Mouse (Mus musculus) hindbrain, embryonic 15.5 days (tissue): ENCODE measurements around the gene Trp53bp2. TPM values are rescaled to one million over a fixed set of nuclear protein-coding genes. Genes with fewer than 3 reads are reported as not detected.

Experiments
- ATAC-seq: fragments of 200-750 bp; cut with Nextera tagmentation; 2 replicates; pipeline ENCODE4 v1.8.0; 2017; ENCODE audit warnings: low read depth, moderate number of reproducible peaks, moderate TSS enrichment; ENCODE audit not compliant: low FRiP score
- H3K27ac ChIP-seq: fragments of 300-500 bp; sonication (generic); replicated peaks from 2 replicates; pipeline ENCODE4 v1.5.1; 2015; ENCODE audit warnings: mild to moderate bottlenecking, inconsistent platforms
- H3K27me3 ChIP-seq: fragments of 300-500 bp; sonication (generic); 2 replicates; pipeline ENCODE4 v1.6.1; 2015; ENCODE audit warnings: control low read depth, inconsistent platforms
- H3K36me3 ChIP-seq: fragments of 300-500 bp; sonication (generic); 2 replicates; pipeline ENCODE4 v1.6.1; 2015; ENCODE audit warnings: control low read depth, inconsistent platforms
- H3K4me1 ChIP-seq: fragments of 300-500 bp; sonication (generic); replicated peaks from 2 replicates; pipeline ENCODE4 v1.6.1; 2015; ENCODE audit warnings: control low read depth, inconsistent platforms
- H3K4me2 ChIP-seq: fragments of 300-500 bp; sonication (generic); 2 replicates; pipeline ENCODE4 v1.6.1; 2015; ENCODE audit warnings: moderate library complexity, mild to moderate bottlenecking, inconsistent platforms
- H3K4me3 ChIP-seq: fragments of 300-500 bp; sonication (generic); 2 replicates; pipeline ENCODE4 v1.5.1; 2015; ENCODE audit warnings: mild to moderate bottlenecking, inconsistent platforms
- H3K9ac ChIP-seq: fragments of 300-500 bp; sonication (generic); 2 replicates; pipeline ENCODE4 v1.6.1; 2015; ENCODE audit warnings: inconsistent platforms
- H3K9me3 ChIP-seq: fragments of 300-500 bp; sonication (generic); 2 replicates; pipeline ENCODE4 v1.6.1; 2016; ENCODE audit warnings: control low read depth, inconsistent platforms
- WGBS: fragments of 180-500 bp; shearing (Covaris S2); methylation state at CpG from one replicate; pipeline ENCODE4 v1.1.7; 2015; 5-methylcytosine and 5-hydroxymethylcytosine counted together
- polyA plus RNA-seq: library from polyadenylated mRNA; unstranded; fragments of >200 nt; fragmentation: Nextera tagmentation; extraction: Ambion mirVana; gene quantifications from 2 replicates; pipeline ENCODE4 v1.2.1, GENCODE M21; 2015

Trp53bp2 gene
- polyA plus RNA-seq, 1 experiment from 2014 or later, result 18.9 TPM

GRCm38 (mm10) chr1:182380683-182381082 lies 28.3 kb upstream of the Trp53bp2 start:
- ATAC-seq, result no peak
- Histone ChIP-seq H3K9me3 (no peaks in the 10 kb centered on the region), H3K4me3 (no peak overlapping the region), H3K36me3 (no peaks in the 10 kb centered on the region), H3K27me3 (no peaks in the 10 kb centered on the region), H3K4me2 (no peak overlapping the region), H3K4me1 (no peaks in the 10 kb centered on the region), H3K9ac (no peak overlapping the region), H3K27ac (no peak overlapping the region)
- WGBS, result 84% methylated on average over 7 of the region's 7 CpGs

DNA sequence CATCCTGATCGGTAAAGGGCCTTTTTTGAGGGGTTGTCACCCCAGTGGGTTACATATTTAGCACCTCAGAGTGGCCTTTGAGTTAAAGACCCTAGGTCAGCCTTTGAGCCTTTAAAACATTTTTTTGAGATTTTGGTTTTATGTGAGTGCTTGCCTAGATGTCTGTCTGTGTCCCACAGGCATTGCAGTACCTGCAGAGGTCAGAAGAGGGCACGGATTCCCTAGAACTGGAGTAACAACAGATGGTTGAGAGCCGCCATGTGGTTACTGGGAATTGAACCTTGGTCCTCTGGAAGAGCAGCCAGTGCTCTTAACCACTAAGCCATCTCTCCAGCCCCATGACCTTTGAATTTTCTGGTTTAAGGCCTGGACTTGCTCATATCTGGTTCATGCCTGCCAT lies 27.6 kb upstream of the Trp53bp2 start:
- WGBS, result 83% methylated on average over 3 of the region's 3 CpGs

GRCm38 (mm10) chr1:182383096-182383495 lies 25.9 kb upstream of the Trp53bp2 start:
- Histone ChIP-seq H3K4me2 (no peak overlapping the region), H3K27ac (no peak overlapping the region), H3K9me3 (no peaks in the 10 kb centered on the region), H3K9ac (no peak overlapping the region), H3K27me3 (no peaks in the 10 kb centered on the region), H3K4me3 (no peak overlapping the region), H3K36me3 (no peaks in the 10 kb centered on the region), H3K4me1 (no peaks in the 10 kb centered on the region)
- WGBS, result 58% methylated on average over 9 of the region's 9 CpGs
- ATAC-seq, result no peak

More for the DNA sequence above, 27.6 kb upstream of the Trp53bp2 start:
- no peaks in the 10 kb centered on the region for H3K36me3 ChIP-seq
- no peak overlapping the region for H3K4me3 ChIP-seq
- no peaks in the 10 kb centered on the region for H3K27me3 ChIP-seq
- H3K4me2 ChIP-seq, result no peak overlapping the region
- ATAC-seq, result no peak
- no peak overlapping the region for H3K9ac ChIP-seq
- no peaks in the 10 kb centered on the region for H3K4me1 ChIP-seq
- H3K27ac ChIP-seq, result no peak overlapping the region
- H3K9me3 ChIP-seq, result no peaks in the 10 kb centered on the region

DNA sequence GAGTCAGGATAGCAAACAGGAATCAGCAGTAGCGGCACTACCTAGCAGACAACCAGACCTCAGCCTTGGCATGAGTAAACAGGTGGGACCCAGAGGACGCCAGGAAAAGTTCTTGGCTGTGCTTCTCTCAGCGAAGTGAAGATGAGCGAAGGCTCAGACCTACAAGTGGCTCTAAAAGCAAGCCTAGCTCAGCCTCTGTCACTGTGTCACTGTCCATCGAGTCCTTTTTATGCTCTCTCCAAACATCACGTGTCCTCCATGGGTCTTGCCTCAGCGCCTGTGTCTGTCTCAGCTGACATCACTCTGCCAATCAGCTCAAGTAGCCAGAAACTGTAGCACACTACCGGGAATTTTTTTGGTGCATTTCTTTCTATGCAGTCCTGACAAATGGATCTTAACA lies 22.5 kb upstream of the Trp53bp2 start:
- no peaks in the 10 kb centered on the region for H3K27me3 ChIP-seq
- no peak overlapping the region for H3K27ac ChIP-seq
- H3K4me2 ChIP-seq, result no peak overlapping the region
- no peak overlapping the region for H3K4me3 ChIP-seq
- H3K36me3 ChIP-seq, result no peaks in the 10 kb centered on the region
- H3K9me3 ChIP-seq, result no peaks in the 10 kb centered on the region
- no peaks in the 10 kb centered on the region for H3K4me1 ChIP-seq
- H3K9ac ChIP-seq, result no peak overlapping the region
- 90% methylated on average over 8 of the region's 8 CpGs for WGBS
- no peak for ATAC-seq

GRCm38 (mm10) chr1:182388729-182389128 lies 20.2 kb upstream of the Trp53bp2 start:
- 47% methylated on average over 4 of the region's 4 CpGs for WGBS
- Histone ChIP-seq H3K9me3 (no peaks in the 10 kb centered on the region), H3K4me2 (no peak overlapping the region), H3K27ac (no peak overlapping the region), H3K9ac (no peak overlapping the region), H3K4me3 (no peak overlapping the region), H3K4me1 (no peaks in the 10 kb centered on the region), H3K36me3 (no peaks in the 10 kb centered on the region), H3K27me3 (no peaks in the 10 kb centered on the region)
- ATAC-seq, result no peak

GRCm38 (mm10) chr1:182398171-182398570 lies 10.8 kb upstream of the Trp53bp2 start:
- no peaks in the 10 kb centered on the region for H3K9me3 ChIP-seq
- WGBS, result 62% methylated on average over 8 of the region's 8 CpGs
- peak; percentile 65; the same call in 1 of the 2 replicates for ATAC-seq
- H3K27me3 ChIP-seq, result no peaks in the 10 kb centered on the region
- H3K4me1 ChIP-seq, result no peaks in the 10 kb centered on the region
- H3K9ac ChIP-seq, result no peak overlapping the region
- no peak overlapping the region for H3K4me3 ChIP-seq
- no peak overlapping the region for H3K27ac ChIP-seq
- no peaks in the 10 kb centered on the region for H3K36me3 ChIP-seq
- H3K4me2 ChIP-seq, result no peak overlapping the region

DNA sequence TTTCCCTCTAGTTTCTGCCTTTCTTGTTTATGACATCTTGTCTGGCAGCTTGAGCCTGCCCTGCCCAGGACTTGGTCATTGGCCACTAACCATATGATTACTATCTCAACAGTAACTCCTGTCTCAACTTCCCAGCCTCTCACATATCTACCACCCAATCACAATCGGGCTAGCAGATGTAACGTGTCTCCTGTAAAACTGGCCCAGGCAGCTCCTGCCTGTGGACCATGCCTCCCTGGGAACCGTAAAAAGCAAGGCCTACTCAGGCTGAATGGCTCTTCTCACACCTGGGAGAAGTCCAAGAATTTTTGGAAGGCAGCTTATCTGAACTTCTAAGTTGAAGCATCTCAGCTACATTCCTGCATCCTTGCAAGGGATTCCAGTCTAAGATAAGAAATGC lies 10.2 kb upstream of the Trp53bp2 start:
- H3K36me3 ChIP-seq, result no peaks in the 10 kb centered on the region
- no peak overlapping the region for H3K4me2 ChIP-seq
- H3K9me3 ChIP-seq, result no peaks in the 10 kb centered on the region
- H3K27ac ChIP-seq, result no peak overlapping the region
- H3K4me1 ChIP-seq, result no peaks in the 10 kb centered on the region
- H3K4me3 ChIP-seq, result no peak overlapping the region
- H3K9ac ChIP-seq, result no peak overlapping the region
- no peak for ATAC-seq
- WGBS, result 74% methylated on average over 3 of the region's 3 CpGs
- no peaks in the 10 kb centered on the region for H3K27me3 ChIP-seq

GRCm38 (mm10) chr1:182399205-182399604 lies 9.8 kb upstream of the Trp53bp2 start:
- Histone ChIP-seq H3K36me3 (no peaks in the 10 kb centered on the region), H3K4me3 (no peak overlapping the region), H3K9ac (no peak overlapping the region), H3K4me2 (no peak overlapping the region), H3K27ac (no peak overlapping the region), H3K9me3 (no peaks in the 10 kb centered on the region), H3K27me3 (no peaks in the 10 kb centered on the region), H3K4me1 (no peaks in the 10 kb centered on the region)
- WGBS, result 97% methylated on average over 2 of the region's 2 CpGs
- no peak for ATAC-seq

- ATAC-seq, result no peak
- no peak overlapping the region for H3K4me2 ChIP-seq
- no peaks in the 10 kb centered on the region for H3K36me3 ChIP-seq
- no peak overlapping the region for H3K4me3 ChIP-seq
- H3K4me1 ChIP-seq, result no peaks in the 10 kb centered on the region
- 96% methylated on average over 3 of the region's 3 CpGs for WGBS
- H3K9ac ChIP-seq, result no peak overlapping the region
- H3K27me3 ChIP-seq, result no peaks in the 10 kb centered on the region
- H3K27ac ChIP-seq, result no peak overlapping the region
- H3K9me3 ChIP-seq, result no peaks in the 10 kb centered on the region
Measured at GRCm38 (mm10) chr1:182399908-182400307, 9.1 kb upstream of the Trp53bp2 start.

- Histone ChIP-seq H3K4me3 (no peak overlapping the region), H3K4me1 (0 out of 2 replicates have a peak, but pooled peaks cover 5% of the 10 kb centered on the region), H3K27ac (no peak overlapping the region), H3K4me2 (no peak overlapping the region), H3K9me3 (no peaks in the 10 kb centered on the region), H3K36me3 (no peaks in the 10 kb centered on the region), H3K27me3 (no peaks in the 10 kb centered on the region), H3K9ac (no peak overlapping the region)
- no peak for ATAC-seq
- WGBS, result 60% methylated on average over 13 of the region's 13 CpGs
Measured at GRCm38 (mm10) chr1:182403076-182403475, 5.9 kb upstream of the Trp53bp2 start.

DNA sequence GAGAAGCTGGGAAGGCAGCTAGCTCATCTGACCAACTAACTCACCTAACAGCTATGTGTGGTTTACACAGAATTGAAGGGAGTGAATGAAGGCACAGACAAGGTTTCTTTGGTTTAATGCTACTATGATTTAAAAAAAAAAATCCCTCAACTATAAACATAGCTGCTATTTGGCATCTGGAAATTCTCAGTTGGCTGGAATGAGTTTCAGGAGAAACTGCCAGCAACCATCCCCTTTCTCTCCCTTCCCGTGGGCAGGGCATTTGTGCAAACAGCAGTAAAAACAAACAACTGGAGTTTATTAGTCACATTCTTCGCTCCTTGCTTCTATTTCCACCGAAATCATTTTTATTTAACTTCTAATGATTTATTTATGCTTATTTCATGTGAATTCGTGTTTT lies 2.4 kb upstream of the Trp53bp2 start:
- H3K9ac ChIP-seq, result no peak overlapping the region
- ATAC-seq, result no peak
- no peak overlapping the region for H3K27ac ChIP-seq
- no peaks in the 10 kb centered on the region for H3K36me3 ChIP-seq
- no peak overlapping the region for H3K4me3 ChIP-seq
- no peaks in the 10 kb centered on the region for H3K27me3 ChIP-seq
- WGBS, result 80% methylated on average over 4 of the region's 4 CpGs
- H3K4me1 ChIP-seq, result peaks cover 25% of the 10 kb centered on the region
- no peaks in the 10 kb centered on the region for H3K9me3 ChIP-seq
- H3K4me2 ChIP-seq, result no peak overlapping the region

DNA sequence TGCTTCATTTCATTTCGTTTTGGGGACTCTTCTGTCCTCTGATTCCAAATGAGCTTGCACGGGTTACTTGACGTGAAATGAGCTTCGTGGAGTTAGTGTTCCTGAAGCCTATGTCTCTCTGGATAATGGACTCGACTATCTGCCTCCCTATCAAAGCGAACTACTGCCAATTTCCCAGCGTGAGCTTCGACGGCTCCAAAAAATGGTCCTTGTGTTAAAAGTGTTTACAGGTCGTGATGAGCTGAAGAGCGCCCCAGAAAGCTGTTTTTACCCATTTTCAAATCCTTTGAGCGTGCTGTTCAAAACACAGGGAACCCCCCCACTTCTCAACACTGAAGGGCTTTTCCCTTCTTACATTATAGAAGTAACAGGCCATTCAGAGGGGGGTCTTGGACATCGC lies 729 bp upstream of the Trp53bp2 start:
- Histone ChIP-seq H3K4me1 (peaks cover 37% of the 10 kb centered on the region), H3K27ac (peak overlapping the region; percentile 95), H3K4me3 (peak overlapping the region; percentile 86), H3K27me3 (no peaks in the 10 kb centered on the region), H3K9ac (peak overlapping the region; percentile 82), H3K4me2 (peak overlapping the region; percentile 76), H3K36me3 (no peaks in the 10 kb centered on the region), H3K9me3 (no peaks in the 10 kb centered on the region)
- 2% methylated on average over 13 of the region's 13 CpGs for WGBS
- no peak for ATAC-seq

- H3K4me2 ChIP-seq, result peak overlapping the region; percentile 76
- H3K9ac ChIP-seq, result peak overlapping the region; percentile 82
- peak overlapping the region; percentile 86 for H3K4me3 ChIP-seq
- under 1% methylated on average over 33 of the region's 34 CpGs for WGBS
- H3K9me3 ChIP-seq, result no peaks in the 10 kb centered on the region
- peaks cover 37% of the 10 kb centered on the region for H3K4me1 ChIP-seq
- H3K27me3 ChIP-seq, result no peaks in the 10 kb centered on the region
- no peaks in the 10 kb centered on the region for H3K36me3 ChIP-seq
- peak; percentile 59 for ATAC-seq
- peak overlapping the region; percentile 95 for H3K27ac ChIP-seq
Measured at GRCm38 (mm10) chr1:182409401-182410173, 615 bp downstream of the Trp53bp2 start.
